Mouse (Mus musculus) midbrain, postnatal 0 days (tissue): ENCODE data around the gene Mycbp. TPM values are rescaled to one million over a fixed set of nuclear protein-coding genes. Genes with fewer than 3 reads are reported as not detected.

ENCODE experiments used
- ATAC-seq: fragments of 200-750 bp; cut with Nextera tagmentation; 2 replicates; pipeline ENCODE4 v1.8.0; 2017; ENCODE audit warnings: moderate number of reproducible peaks, mild to moderate bottlenecking, moderate TSS enrichment, moderate library complexity; ENCODE audit not compliant: low FRiP score
- DNase-seq: peaks from one replicate; pipeline ENCODE4 v3.0.0-alpha.2; 2015; ENCODE audit warnings: low spot score
- H3K27ac ChIP-seq: fragments of 300-500 bp; sonication (generic); 2 replicates; pipeline ENCODE4 v1.5.1; 2014; ENCODE audit warnings: low read depth, mild to moderate bottlenecking, low read length, mixed read lengths
- H3K27me3 ChIP-seq: fragments of 300-500 bp; sonication (generic); 2 replicates; pipeline ENCODE4 v1.6.1; 2014; ENCODE audit warnings: low read length, control low read depth, mixed read lengths; ENCODE audit not compliant: insufficient read depth
- H3K36me3 ChIP-seq: fragments of 300-500 bp; sonication (generic); 2 replicates; pipeline ENCODE4 v1.6.1; 2014; ENCODE audit warnings: low read length, control low read depth, mixed read lengths; ENCODE audit not compliant: insufficient read depth
- H3K4me1 ChIP-seq: fragments of 300-500 bp; sonication (generic); 2 replicates; pipeline ENCODE4 v1.6.1; 2014; ENCODE audit warnings: mild to moderate bottlenecking, control low read depth, antibody characterized with exemption, low read length, mixed read lengths; ENCODE audit not compliant: insufficient read depth
- H3K4me2 ChIP-seq: fragments of 300-500 bp; sonication (generic); 2 replicates; pipeline ENCODE4 v1.6.1; 2014; ENCODE audit warnings: low read depth, mild to moderate bottlenecking, low read length, mixed read lengths; ENCODE audit not compliant: poor library complexity, severe bottlenecking
- H3K4me3 ChIP-seq: fragments of 300-500 bp; sonication (generic); 2 replicates; pipeline ENCODE4 v1.5.1; 2014; ENCODE audit warnings: low read depth, mild to moderate bottlenecking, low read length, moderate library complexity
- H3K9ac ChIP-seq: fragments of 300-500 bp; sonication (generic); replicated peaks from 2 replicates; pipeline ENCODE4 v1.6.1; 2014; ENCODE audit warnings: mild to moderate bottlenecking, low read length, moderate library complexity, mixed read lengths; ENCODE audit not compliant: poor library complexity, severe bottlenecking
- H3K9me3 ChIP-seq: fragments of 300-500 bp; sonication (generic); 2 replicates; pipeline ENCODE4 v1.6.1; 2016; ENCODE audit warnings: low read length, control low read depth
- CTCF ChIP-seq: IDR thresholded peaks from 2 replicates; pipeline ENCODE4 v1.5.1; 2016; ENCODE audit warnings: antibody characterized with exemption, mild to moderate bottlenecking
- WGBS: fragments of 180-500 bp; shearing (Covaris S2); extraction: QIAGEN DNeasy Blood & Tissue Kit; methylation state at CpG from one replicate; pipeline ENCODE4 v1.1.7; 2014; 5-methylcytosine and 5-hydroxymethylcytosine counted together
- polyA plus RNA-seq: library from polyadenylated mRNA; unstranded; fragments of >200 nt; fragmentation: Nextera tagmentation; extraction: Ambion mirVana; gene quantifications from 2 replicates; pipeline ENCODE4 v1.2.1, GENCODE M21; 2015
- total RNA-seq: library from RNA; depleted of rRNA; stranded (reverse); fragments of >200 nt; gene quantifications from 2 replicates; pipeline ENCODE4 v1.2.3, GENCODE M21; 2014

Gene Mycbp
- total and polyA plus RNA-seq, 2 experiments from 2014 or later: 6.7 to 46.6 TPM

DNA sequence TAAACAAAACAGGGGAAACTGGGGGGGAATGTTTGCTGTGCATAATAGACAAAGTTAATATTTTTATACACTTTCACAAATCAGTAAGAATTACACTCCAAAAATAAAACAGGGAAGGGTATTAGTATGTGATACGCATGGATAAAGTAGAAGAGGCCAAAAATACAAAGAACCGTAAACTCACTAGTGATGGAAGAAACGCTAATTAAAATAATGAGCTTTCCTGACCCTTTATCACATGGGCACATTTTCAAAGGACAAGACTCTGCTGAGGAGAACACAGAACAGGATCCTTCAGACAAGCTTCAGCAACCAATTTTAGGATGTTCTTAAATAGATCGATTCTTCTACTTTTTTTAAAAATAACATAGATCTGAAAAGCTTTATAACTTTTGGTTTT, 42.1 kb downstream of the Mycbp start:
- ATAC-seq: no peak
- H3K27me3 ChIP-seq: no peaks in the 10 kb centered on the region
- no peak for DNase-seq
- no peaks in the 10 kb centered on the region for H3K4me1 ChIP-seq
- no peak overlapping the region for H3K4me2 ChIP-seq
- H3K36me3 ChIP-seq: no peaks in the 10 kb centered on the region
- TF ChIP-seq CTCF: no peak
- H3K4me3 ChIP-seq: no peak overlapping the region
- H3K27ac ChIP-seq: no peak overlapping the region
- H3K9me3 ChIP-seq: no peaks in the 10 kb centered on the region
- 86% methylated on average over 4 of the region's 4 CpGs for WGBS
- H3K9ac ChIP-seq: no peak overlapping the region

DNA sequence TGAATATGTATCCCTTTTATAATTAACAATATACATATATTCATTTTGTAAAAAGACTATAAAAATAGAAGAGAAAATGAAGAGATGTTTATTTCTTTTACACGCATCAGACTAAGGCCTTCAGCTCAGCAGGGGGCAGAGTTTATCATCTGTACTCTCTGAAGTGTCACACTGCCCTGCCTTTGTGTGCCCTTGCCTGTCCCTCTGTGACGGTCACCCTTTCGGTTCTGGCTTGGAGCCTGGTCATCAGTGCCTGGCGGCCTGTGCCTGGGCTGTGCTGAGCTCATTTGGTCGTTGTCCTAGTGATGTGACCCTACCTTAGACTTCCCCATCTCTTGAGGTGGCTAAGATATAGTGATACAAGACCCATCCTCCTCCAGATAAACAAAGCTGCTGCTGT, 42.5 kb downstream of the Mycbp start:
- Histone ChIP-seq H3K4me2 (no peak overlapping the region), H3K4me3 (no peak overlapping the region), H3K36me3 (no peaks in the 10 kb centered on the region), H3K27me3 (no peaks in the 10 kb centered on the region), H3K4me1 (no peaks in the 10 kb centered on the region), H3K9me3 (no peaks in the 10 kb centered on the region), H3K9ac (no peak overlapping the region), H3K27ac (no peak overlapping the region)
- peak; percentile 20 for TF ChIP-seq CTCF
- ATAC-seq (no peak), DNase-seq (no peak)
- 49% methylated on average over 5 of the region's 5 CpGs for WGBS

GRCm38 (mm10) chr4:123948901-123949300, 44.3 kb downstream of the Mycbp start:
- ATAC-seq (no peak), DNase-seq (no peak)
- H3K4me3 ChIP-seq: no peak overlapping the region
- H3K27ac ChIP-seq: no peak overlapping the region
- H3K4me1 ChIP-seq: no peaks in the 10 kb centered on the region
- no peaks in the 10 kb centered on the region for H3K36me3 ChIP-seq
- no peak overlapping the region for H3K9ac ChIP-seq
- WGBS: 72% methylated on average over 6 of the region's 6 CpGs
- no peak for TF ChIP-seq CTCF
- no peaks in the 10 kb centered on the region for H3K9me3 ChIP-seq
- H3K27me3 ChIP-seq: no peaks in the 10 kb centered on the region
- H3K4me2 ChIP-seq: no peak overlapping the region

- no peak for ATAC-seq
- Histone ChIP-seq H3K4me3 (no peak overlapping the region), H3K9me3 (no peaks in the 10 kb centered on the region), H3K36me3 (no peaks in the 10 kb centered on the region), H3K9ac (no peak overlapping the region), H3K4me2 (no peak overlapping the region), H3K4me1 (no peaks in the 10 kb centered on the region), H3K27me3 (no peaks in the 10 kb centered on the region), H3K27ac (no peak overlapping the region)
- TF ChIP-seq CTCF: no peak
- no peak for DNase-seq
- 82% methylated on average over 10 of the region's 10 CpGs for WGBS
These were observed 45.0 kb downstream of the Mycbp start for GRCm38 (mm10) chr4:123949649-123950048.

DNA sequence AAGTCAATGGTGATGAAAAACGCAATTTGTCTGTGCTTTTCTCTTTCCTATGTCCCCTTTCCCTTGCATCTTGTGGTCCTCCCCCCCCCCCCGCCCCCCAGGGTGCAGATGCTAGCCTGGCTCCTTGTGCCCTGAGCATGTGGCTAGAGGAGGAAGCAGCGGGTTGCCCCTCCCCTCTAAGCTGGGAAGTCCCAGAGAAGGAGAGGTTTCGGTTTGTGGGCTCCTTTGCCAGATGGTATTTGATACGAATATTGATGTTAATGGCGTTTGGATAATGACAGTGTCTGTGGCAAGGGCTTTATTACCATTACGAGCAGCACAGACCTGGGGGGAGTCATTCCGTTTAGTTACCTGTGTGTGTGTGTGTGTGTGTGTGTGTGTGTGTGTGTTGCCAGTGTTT, 47.4 kb downstream of the Mycbp start:
- Histone ChIP-seq H3K4me2 (no peak overlapping the region), H3K9me3 (no peaks in the 10 kb centered on the region), H3K27ac (no peak overlapping the region), H3K4me3 (no peak overlapping the region), H3K9ac (no peak overlapping the region), H3K4me1 (no peaks in the 10 kb centered on the region), H3K36me3 (no peaks in the 10 kb centered on the region), H3K27me3 (no peaks in the 10 kb centered on the region)
- TF ChIP-seq CTCF: no peak
- DNase-seq: no peak
- WGBS: 60% methylated on average over 7 of the region's 8 CpGs
- no peak for ATAC-seq

DNA sequence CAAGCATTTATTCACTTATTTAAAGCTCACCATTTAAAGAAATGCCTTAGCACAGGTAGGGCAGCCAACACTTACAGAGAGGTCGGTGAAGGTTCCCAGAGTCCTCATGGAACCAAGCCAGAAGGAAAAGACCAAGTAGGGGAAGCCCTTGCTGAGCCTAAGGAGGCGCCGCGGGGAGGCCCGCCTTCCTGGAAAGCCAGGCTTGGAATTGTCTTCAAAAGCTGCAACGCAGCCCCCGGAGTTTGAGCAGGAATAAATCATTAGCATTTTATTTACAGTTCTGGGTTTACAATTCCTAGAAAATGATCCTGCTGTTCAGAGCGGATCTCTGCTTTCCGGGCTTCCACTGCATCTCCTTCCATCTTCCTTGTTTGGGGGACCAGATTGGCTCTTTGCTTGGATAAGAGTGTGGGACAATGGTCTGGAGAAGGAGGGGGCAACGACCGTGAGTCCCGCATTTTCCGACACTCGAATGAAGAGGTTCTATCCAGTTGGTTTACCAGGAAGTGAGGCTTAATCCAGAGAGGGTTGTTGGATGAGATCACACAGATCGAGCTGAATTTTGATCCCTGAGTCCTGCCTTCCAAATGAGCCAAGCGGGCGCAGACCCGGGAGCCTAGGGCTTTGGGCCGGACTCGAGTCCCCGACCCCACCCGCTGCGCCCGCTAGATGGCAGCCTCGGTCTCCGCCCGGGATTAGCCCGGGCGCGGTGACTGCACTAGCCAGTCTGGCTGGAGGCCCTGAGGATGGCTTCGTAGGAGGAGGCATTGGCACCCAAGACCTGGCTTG, 52.3 kb downstream of the Mycbp start:
- DNase-seq (peak; percentile 83), ATAC-seq (peak; percentile 82)
- Histone ChIP-seq H3K27ac (no peak overlapping the region), H3K36me3 (no peaks in the 10 kb centered on the region), H3K4me2 (peak overlapping the region; percentile 28), H3K27me3 (no peaks in the 10 kb centered on the region), H3K4me1 (no peaks in the 10 kb centered on the region), H3K4me3 (peak overlapping the region; percentile 7; the same call in 1 of the 2 replicates), H3K9ac (no peak overlapping the region), H3K9me3 (no peaks in the 10 kb centered on the region)
- 6% methylated on average over 31 of the region's 31 CpGs for WGBS
- peak; percentile 87 for TF ChIP-seq CTCF
